Mouse (Mus musculus) spleen, postnatal 14 days (tissue): ENCODE measurements around the gene Bbc3.
A peak's percentile ranks its signal among the peaks of the same experiment; 100 is the strongest.
"Not testable (repeated sequence)": the region's sequence is repeated elsewhere in the genome, so short reads cannot be mapped to it uniquely, and the experiment has no call there.

ENCODE experiments used
- DNase-seq, 2 experiments: peaks; one replicate each; pipeline ENCODE4 v3.0.0; 2021 to 2022; ENCODE audit warnings: low spot score in 2 of 2

Gene Bbc3

DNA sequence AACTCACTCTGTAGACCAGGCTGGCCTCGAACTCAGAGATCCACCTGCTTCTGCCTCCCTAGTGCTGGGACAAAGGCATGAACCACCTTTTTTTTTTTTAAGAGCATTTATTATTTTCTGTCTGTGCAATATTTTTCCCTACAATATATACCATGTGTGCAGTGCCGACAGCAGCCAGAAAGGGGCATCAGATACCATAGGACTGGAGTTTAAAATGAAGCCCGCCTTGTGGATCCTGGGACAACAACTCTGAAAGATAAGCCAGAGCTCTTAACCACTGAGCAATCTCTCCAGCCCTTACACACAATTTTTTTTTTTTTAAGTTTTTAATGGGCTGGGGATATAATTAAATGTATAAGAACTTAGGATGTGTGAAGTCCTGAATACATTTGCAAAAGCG is 13.8 kb upstream of the Bbc3 start:
- peak in 1 of 2 experiments; percentile 53 for DNase-seq

DNA sequence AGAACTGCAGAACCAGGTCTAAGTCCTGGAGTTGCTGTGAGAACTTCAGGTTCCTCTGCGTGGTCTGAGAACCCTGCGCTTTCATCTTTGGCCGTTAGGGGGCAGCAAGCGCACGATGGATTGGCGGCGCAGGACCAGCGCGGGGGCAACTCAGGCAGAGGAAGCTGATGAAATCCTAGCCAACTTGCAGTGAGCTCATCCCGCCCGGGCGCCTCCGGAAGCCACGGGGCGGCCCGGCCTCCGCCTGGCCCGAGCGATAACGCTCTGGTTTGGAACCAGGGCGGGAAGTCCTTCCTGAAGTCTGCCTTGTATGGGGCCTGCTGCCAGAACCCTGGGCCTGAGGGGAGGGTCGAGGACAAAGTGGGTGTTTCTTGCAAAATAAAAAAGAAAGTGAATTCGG is 13.4 kb upstream of the Bbc3 start:
- peak; percentile 95 to 96 for DNase-seq

- peak; percentile 66 to 70 for DNase-seq
Measured at GRCm38 (mm10) chr7:16295321-16295900, 12.8 kb upstream of the Bbc3 start.

GRCm38 (mm10) chr7:16296146-16296545 is 12.0 kb upstream of the Bbc3 start:
- DNase-seq, result no peak

- DNase-seq, result peak; percentile 65 to 81
Measured at GRCm38 (mm10) chr7:16296766-16297390, 11.3 kb upstream of the Bbc3 start.

GRCm38 (mm10) chr7:16297616-16298015 is 10.6 kb upstream of the Bbc3 start:
- no peak for DNase-seq

DNA sequence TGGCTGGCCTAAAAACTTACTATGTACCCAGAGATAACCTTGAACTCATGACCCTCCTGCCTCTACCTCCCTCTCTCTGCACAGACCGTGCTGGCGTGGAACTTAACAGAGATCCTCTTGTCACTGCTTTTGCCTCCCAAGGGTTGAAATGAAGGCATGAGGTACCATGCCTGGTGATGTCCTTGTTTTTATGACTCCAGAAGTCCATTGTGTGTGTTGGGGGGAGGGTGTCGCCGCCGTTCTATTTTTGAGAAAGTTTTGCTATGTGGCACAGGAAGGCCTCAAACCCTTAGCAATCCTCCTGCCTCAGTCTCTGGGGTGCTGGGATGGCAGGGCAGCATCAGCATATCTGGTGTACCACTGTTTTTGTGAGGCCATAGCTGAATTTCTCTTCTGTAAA is 9.3 kb upstream of the Bbc3 start:
- DNase-seq, result no peak

DNA sequence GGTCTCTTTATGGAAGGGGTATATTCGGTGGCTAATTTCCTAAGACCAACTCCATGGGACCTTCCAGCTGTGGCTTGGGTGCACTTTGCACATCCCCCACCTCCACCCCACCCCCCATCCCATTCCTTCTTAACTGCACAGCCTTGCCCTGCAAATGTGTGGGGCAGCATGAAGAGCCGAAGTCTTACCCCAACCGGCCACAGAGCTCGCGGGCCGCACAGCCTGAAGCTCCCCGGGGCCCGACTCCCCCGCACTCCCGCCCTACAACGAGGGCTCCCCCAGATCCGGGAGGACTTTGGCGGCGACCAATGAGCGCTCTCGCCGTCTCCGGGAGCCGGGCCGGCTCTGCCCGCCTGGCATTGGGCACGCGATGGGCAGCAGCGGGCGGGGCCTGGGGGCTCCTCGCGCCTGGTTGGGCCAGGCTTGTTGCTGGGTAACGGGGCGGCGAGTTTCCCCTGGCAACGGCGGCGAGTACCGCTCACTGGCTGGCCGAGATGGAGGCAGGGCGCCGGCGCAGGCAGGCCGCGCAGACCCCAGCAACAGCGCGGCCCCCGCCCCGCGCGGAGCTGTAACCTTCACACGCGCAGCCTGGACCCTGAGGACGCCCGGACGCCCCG is 8.7 kb upstream of the Bbc3 start:
- DNase-seq, result peak; percentile 59 to 60

GRCm38 (mm10) chr7:16307141-16307540 is 1.1 kb upstream of the Bbc3 start:
- not testable (repeated sequence) for DNase-seq

- no peak for DNase-seq
Measured at GRCm38 (mm10) chr7:16308555-16309317, 543 bp downstream of the Bbc3 start.

GRCm38 (mm10) chr7:16309318-16310019 is 1.3 kb downstream of the Bbc3 start:
- DNase-seq, result peak; percentile 85 to 87

DNA sequence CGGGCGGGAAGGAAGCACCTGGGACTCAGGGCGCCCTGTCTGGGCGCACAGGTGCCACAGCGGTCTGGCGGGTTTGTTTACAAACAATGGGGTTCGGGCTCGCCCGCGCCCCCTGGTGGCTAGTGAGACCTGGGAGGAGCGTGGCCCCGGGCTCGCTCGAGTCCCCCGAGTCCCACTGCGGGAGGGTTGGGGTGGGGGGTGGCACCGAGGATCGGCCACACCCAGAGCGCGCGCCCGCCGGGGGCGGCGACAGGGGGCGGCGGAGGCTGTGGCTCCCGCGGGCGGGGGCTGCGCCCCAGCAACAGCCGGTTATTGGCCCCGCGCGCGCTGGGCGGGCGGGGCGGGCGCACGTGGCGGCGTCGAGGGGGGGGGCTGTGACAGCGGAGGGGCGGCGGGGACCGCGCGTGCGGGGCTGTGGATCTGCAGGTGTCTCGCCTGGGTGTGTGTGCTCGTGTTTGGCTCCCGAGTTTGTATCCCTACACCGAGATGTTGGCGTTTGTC is 1.9 kb downstream of the Bbc3 start:
- peak; percentile 80 to 83 for DNase-seq

DNA sequence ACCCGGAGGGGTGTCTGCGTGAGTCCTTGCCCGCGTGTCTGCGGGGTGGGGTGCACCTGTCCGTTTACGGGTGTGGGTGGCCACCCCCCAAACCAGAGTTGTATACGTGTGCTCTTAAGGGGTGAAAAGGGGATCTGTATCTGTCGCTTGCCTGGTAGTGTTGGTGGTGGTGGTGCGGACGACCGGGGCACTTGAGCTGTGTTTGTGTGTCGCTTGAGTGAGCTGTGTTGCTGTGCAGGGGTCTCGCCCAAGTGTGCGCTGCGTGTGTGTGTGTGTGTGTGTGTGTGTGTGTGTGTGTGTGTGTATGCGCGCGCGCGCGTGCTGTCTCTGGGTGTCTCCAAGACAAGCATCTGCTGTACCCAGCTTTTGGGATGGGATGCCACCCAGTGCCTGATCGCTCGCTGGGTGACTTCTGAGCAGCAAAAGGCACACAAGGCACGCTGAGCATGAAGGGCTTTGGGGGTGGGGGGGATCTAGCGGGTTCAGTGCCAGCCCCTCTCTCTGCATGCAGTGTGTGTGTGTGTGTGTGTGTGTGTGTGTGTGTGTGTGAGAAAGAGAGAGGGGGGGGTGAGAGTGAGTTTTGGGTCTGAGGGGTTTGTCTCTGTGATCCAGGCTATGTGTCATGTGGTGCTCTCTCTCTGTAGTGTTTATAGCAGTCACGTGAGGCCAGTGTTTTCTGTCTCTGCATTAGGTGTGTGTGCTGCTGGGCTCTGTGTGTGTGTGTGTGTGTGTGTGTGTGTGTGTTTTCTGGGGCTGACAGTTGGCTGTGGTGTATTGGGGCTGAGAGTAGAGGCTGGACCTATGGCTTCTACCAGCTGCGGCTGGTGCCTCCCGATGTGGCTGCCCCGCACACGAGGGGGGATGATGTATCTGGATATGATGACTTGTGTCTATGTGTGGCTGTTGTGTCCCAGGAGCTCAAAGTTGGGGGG is 2.6 kb downstream of the Bbc3 start:
- peak in 1 of 2 experiments; percentile 16 for DNase-seq

DNA sequence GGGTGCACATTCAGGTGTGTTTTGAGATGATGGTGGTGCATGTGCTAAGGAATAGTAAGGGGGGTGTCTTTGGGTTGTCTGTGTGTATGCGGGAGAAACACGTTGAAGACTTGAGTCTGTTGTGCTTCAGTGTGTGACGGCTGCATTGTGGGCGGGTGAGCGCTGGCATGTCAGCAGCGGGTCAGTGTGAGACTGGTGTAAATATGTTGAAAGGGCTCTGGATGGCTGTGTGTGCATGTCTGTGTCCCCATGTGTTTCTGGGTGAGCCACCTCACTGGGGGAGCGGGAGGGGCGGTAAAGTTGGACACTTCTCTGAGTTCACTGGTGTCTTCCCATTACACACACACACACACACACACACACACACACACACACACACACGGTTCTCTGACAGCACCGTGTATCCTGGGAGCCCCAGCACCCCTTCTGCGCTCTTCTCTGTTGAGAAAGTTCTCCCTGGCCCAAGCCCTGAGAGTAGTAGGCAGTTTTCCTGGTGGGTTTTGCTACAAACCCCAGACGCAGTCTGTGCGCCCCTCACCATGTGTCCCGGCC is 3.3 kb downstream of the Bbc3 start:
- DNase-seq, result peak in 1 of 2 experiments; percentile 9

DNA sequence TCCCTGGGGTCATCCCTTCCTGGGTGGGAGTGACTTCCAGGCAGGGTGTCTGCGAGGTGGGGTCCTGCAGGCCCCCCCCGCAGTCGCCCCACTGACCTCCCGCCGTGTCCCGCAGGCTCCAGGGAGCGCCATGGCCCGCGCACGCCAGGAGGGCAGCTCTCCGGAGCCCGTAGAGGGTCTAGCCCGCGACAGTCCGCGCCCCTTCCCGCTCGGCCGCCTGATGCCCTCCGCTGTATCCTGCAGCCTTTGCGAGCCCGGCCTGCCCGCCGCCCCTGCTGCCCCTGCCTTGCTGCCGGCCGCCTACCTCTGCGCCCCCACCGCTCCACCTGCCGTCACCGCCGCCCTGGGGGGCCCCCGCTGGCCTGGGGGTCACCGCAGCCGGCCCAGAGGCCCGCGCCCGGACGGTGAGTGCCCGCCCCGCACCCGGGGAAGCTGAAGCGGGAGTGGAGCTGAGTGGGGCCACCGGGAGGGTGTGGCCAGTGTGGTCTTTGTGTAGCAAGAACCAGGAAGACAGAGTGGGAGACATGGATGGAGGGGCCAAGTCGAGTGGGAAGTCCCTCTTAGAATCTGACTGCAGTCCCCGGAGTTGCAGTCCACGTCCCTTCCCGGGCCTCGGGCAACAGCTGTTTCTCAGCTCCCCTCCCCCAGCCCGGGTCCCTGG is 3.9 kb downstream of the Bbc3 start:
- peak in 1 of 2 experiments; percentile 20 for DNase-seq

DNA sequence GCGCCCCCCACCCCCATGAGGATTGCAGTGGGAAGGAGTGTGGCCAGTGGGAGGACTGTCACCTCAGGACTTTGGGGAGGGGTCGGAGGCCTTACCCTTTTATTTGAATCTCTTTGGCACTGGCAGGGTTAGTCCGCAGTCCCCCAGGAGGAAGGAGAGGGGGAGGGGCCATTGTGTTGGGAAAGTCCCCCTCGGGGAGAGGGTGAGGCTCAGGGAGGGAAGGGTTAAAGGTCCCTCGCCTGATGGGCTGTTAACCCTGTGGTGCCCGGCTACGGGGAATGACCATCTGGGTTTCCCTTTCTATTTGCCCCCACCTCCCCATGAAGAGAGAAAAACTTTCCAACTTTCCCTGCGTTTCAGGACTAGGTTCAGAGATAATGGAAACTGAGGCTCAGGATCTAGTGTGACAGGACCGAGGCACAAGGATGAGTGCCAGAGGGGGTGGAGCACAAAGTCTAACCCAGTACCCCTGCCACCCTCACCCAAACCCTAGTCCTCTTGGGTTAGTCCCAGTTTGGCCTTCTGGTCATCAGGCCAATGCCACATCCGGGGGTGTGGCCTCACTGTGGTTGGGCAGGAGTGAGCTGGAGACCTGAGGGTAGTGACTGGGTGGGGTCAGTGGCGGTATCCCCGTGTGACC is 4.6 kb downstream of the Bbc3 start:
- peak; percentile 24 to 37 for DNase-seq

DNA sequence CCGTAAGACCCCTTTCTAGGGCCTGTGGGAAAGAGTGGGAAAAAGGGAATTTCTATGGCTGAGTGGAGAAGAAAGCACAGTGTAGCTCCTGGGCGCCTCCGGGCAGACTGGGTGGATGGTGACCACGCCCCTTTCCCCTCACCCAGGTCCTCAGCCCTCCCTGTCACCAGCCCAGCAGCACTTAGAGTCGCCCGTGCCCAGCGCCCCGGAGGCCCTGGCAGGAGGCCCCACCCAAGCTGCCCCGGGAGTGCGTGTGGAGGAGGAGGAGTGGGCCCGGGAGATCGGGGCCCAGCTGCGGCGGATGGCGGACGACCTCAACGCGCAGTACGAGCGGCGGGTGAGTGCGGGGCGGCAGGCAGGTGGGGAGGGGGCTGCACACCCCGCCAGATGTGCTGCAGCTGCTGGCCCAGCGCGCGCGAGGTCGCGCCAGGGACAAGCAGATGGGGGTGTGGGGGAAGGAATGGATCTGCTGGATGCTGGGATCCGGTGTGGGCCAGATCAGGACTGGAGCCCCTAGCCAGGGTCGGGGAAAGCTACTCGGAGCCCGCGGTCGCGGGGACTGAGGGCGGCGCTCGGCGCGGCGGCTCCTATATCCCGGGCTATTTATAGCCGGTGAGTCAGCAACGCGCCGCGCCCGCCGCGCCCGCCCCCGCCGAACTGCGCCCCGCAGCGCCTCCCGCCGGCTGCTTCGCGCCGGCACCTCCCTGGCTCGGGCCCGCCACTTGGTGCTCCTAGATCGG is 5.5 kb downstream of the Bbc3 start:
- DNase-seq, result peak; percentile 68 to 79

DNA sequence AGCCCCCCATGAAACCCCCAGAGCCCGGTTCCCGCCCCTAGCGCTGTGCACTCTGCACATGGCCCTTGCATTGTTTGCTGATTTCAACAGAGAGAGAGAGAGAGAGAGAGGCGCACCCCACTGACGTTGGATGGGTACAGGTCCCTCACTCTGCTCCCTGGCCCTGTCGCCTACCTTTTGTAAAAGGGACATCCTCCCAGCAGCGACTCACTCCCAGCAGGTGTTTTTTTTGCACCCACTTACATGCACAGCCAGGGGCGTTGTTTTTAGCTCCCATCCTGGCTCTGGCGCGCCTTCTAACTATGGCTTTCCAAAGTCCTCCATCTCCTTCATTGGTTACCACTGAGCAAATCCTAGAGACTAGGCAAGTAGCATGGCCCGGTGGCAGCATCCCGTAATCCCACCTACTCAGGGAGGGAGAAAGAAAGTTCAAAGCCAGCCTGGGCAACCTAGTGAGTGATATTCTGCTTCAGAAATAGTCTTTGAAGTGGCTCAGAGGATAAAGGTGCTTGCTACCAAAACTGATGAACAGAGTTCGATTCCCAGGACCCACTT is 6.1 kb downstream of the Bbc3 start:
- no peak for DNase-seq
